Mouse (Mus musculus) MEL (cell line): Measurements from ENCODE around the gene Sntg2.

Experiments used
- BHLHE40 ChIP-seq: IDR thresholded peaks from 2 replicates; pipeline ENCODE4 v1.6.1; 2012; ENCODE audit warnings: low read depth, mild to moderate bottlenecking, inconsistent platforms, low read length, improper control_type of control experiment, borderline replicate concordance
- CTCF ChIP-seq, 3 experiments: IDR thresholded peaks in 2 of 3; conservative IDR thresholded peaks in 1 of 3; 2 replicates each; pipeline ENCODE4 v1.5.1; 2011 to 2012; ENCODE audit warnings: low read length in 3 of 3, low read depth in 2 of 3, mild to moderate bottlenecking in 2 of 3, improper control_type of control experiment in 1 of 3, inconsistent platforms in 1 of 3, mixed read lengths in 1 of 3, moderate library complexity in 1 of 3; ENCODE audit not compliant: control insufficient read depth in 1 of 3, insufficient read depth in 1 of 3, poor library complexity in 1 of 3, severe bottlenecking in 1 of 3
- E2F4 ChIP-seq: IDR thresholded peaks from 2 replicates; pipeline ENCODE4 v1.6.1; 2011; ENCODE audit warnings: low read depth, low read length, improper control_type of control experiment, borderline replicate concordance
- EP300 ChIP-seq, 2 experiments: IDR thresholded peaks; 2 replicates each; pipeline ENCODE4 v1.6.1; 2011; ENCODE audit warnings: improper control_type of control experiment in 2 of 2, low read length in 2 of 2, low read depth in 1 of 2, mild to moderate bottlenecking in 1 of 2
- GABPA ChIP-seq: IDR thresholded peaks from 2 replicates; pipeline ENCODE4 v1.6.1; 2012; ENCODE audit warnings: low read depth, mild to moderate bottlenecking, inconsistent platforms, low read length, improper control_type of control experiment, moderate library complexity
- MEF2A ChIP-seq: IDR thresholded peaks from 2 replicates; pipeline ENCODE4 v1.6.1; 2014; ENCODE audit warnings: low read depth, mild to moderate bottlenecking, inconsistent platforms, low read length, improper control_type of control experiment; ENCODE audit not compliant: poor library complexity, insufficient replicate concordance, severe bottlenecking; ENCODE audit errors: extremely low read depth
- MXI1 ChIP-seq: IDR thresholded peaks from 2 replicates; pipeline ENCODE4 v1.6.1; 2011; ENCODE audit warnings: mild to moderate bottlenecking, low read depth, low read length, improper control_type of control experiment
- NRF1 ChIP-seq: IDR thresholded peaks from 2 replicates; pipeline ENCODE4 v1.6.1; 2014; ENCODE audit warnings: low read depth, mild to moderate bottlenecking, inconsistent platforms, low read length, improper control_type of control experiment, moderate library complexity; ENCODE audit not compliant: poor library complexity, insufficient read depth, severe bottlenecking
- POLR2A ChIP-seq, 2 experiments: IDR thresholded peaks; 2 replicates each; pipeline ENCODE4 v1.6.1; 2011 to 2012; ENCODE audit warnings: low read length in 2 of 2, mild to moderate bottlenecking in 2 of 2, control low read depth in 1 of 2, improper control_type of control experiment in 1 of 2, low read depth in 1 of 2, moderate library complexity in 1 of 2; ENCODE audit not compliant: control insufficient read depth in 1 of 2, insufficient read depth in 1 of 2, poor library complexity in 1 of 2
- POLR2AphosphoS2 ChIP-seq: IDR thresholded peaks from 2 replicates; pipeline ENCODE4 v1.6.1; 2011; ENCODE audit warnings: low read length, improper control_type of control experiment
- RAD21 ChIP-seq: IDR thresholded peaks from 2 replicates; pipeline ENCODE4 v1.6.1; 2011; ENCODE audit warnings: mild to moderate bottlenecking, low read depth, low read length, improper control_type of control experiment
- TAL1 ChIP-seq: IDR thresholded peaks from 2 replicates; pipeline ENCODE4 v1.6.1; 2012; ENCODE audit warnings: mild to moderate bottlenecking, inconsistent platforms, low read length, moderate library complexity, mixed read lengths
- ZMIZ1 ChIP-seq: IDR thresholded peaks from 2 replicates; pipeline ENCODE4 v1.6.1; 2012; ENCODE audit warnings: low read depth, mild to moderate bottlenecking, inconsistent platforms, low read length, improper control_type of control experiment, moderate library complexity

DNA sequence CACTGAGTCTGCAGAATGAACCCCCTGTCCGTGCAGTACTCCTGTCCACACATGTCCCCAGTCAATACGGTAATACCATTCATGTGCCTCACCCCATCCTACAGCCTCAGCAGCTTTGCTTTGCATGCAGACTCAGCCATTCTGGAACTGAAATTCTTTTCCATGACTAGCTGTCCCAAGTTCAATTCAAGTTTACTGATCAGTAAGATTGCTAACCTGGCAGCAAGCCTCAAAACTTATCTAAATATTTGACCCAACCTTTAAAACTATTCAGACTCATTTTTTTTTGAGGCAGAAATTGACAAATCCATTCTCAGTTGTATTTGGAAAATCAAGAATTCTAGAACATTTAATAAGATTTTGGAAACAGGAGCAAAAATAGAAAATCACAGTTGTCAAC lies 38.7 kb downstream of the Sntg2 start:
- TF ChIP-seq EP300 (IDR thresholded peaks at IDR 0.05; ENCODE audit: low read depth in 1 of 2, low read length in 2 of 2) = no peak
- no peak for TF ChIP-seq RAD21
- TF ChIP-seq POLR2A (IDR thresholded peaks at IDR 0.05; ENCODE audit: control insufficient read depth in 1 of 2, insufficient read depth in 1 of 2, low read depth in 1 of 2, low read length in 2 of 2, poor library complexity in 1 of 2) = no peak
- no peak for TF ChIP-seq CTCF (IDR thresholded peaks at IDR 0.05 in 2 of 3, conservative IDR thresholded peaks at IDR 0.05 in 1 of 3; ENCODE audit: control insufficient read depth in 1 of 3, insufficient read depth in 1 of 3, low read depth in 2 of 3, low read length in 3 of 3, poor library complexity in 1 of 3, severe bottlenecking in 1 of 3)
- no peak for TF ChIP-seq BHLHE40
- no peak for TF ChIP-seq E2F4
- no peak for TF ChIP-seq POLR2AphosphoS2
- TF ChIP-seq TAL1 = no peak
- TF ChIP-seq NRF1 = no peak
- no peak for TF ChIP-seq ZMIZ1
- TF ChIP-seq GABPA = no peak
- TF ChIP-seq MXI1 = no peak
- TF ChIP-seq MEF2A = no peak
